Mouse (Mus musculus): ENCODE measurements around the gene Zfp518b. TPM values are rescaled to one million over a fixed set of nuclear protein-coding genes. Genes with fewer than 3 reads are reported as not detected.

Zfp518b gene
- polyA plus RNA-seq (2015; fragmentation: Nextera tagmentation; extraction: Ambion mirVana) = 27.6 and 28.1 TPM in 2 replicates

GRCm38 (mm10) chr5:38684164-38684911, at the start of gene Zfp518b:
Gene Zfp518b, minus strand, starts transcription at chr5:38684826.
- WGBS = under 1% methylated on average over 81 of the region's 89 CpGs
- Histone ChIP-seq H3K9me3 (ENCODE audit: control insufficient read depth, low read length) (peaks cover 5% of the 10 kb centered on the region), H3K4me3 (ENCODE audit: low read length) (peak within 1 kb of the TSS; percentile 88), H3K9ac (ENCODE audit: low read depth, low read length) (peak within 1 kb of the TSS; percentile 93), H3K36me3 (ENCODE audit: control insufficient read depth, insufficient read depth, low read length) (peaks cover 36% of the 10 kb centered on the region), H3K27ac (ENCODE audit: low read depth, low read length) (peak within 1 kb of the TSS; percentile 86), H3K4me1 (ENCODE audit: control insufficient read depth, insufficient read depth, low read depth, low read length) (peaks cover 8% of the 10 kb centered on the region), H3K4me2 (ENCODE audit: low read length) (peak within 1 kb of the TSS; percentile 88), H3K27me3 (replicated peaks; ENCODE audit: control insufficient read depth, insufficient read depth, low read length) (no peaks in the 10 kb centered on the region)
- peak; percentile 93 for ATAC-seq

DNA sequence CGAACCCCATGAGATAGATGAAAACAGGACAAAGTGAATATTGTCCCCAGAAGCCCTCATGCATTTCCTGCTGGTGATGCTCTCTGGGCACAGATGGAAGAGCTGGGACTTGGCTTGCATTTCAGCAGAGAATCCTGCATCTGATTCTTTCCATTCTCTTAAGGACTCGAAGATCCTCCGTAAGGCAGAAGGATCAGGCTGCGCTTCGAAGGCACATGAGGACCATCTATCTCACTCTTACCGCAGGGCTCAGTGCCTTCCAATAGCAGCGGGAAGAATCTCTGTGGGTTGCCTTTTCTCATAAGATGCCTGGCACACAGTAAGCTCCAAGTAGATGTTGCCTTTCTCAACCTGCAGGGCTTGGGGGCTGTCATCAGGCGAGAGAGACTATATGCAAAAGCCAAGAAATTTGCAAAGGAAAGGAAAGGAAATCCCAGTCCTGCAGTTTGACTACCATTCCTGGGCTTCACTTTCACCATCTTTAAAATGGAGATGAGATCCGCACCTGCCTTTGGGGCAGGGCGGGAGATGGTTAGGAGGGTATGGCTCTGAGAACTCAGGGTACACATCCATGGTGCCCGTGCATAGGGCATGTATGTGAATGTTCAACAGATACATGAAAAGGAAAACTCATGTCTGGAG, 24.4 kb upstream of the Zfp518b start:
- Histone ChIP-seq H3K9ac (ENCODE audit: low read depth, low read length) (no peak overlapping the region), H3K9me3 (ENCODE audit: control insufficient read depth, low read length) (no peaks in the 10 kb centered on the region), H3K27me3 (replicated peaks; ENCODE audit: control insufficient read depth, insufficient read depth, low read length) (no peaks in the 10 kb centered on the region), H3K36me3 (ENCODE audit: control insufficient read depth, insufficient read depth, low read length) (no peaks in the 10 kb centered on the region), H3K27ac (ENCODE audit: low read depth, low read length) (no peak overlapping the region), H3K4me2 (ENCODE audit: low read length) (no peak overlapping the region), H3K4me1 (ENCODE audit: control insufficient read depth, insufficient read depth, low read depth, low read length) (no peaks in the 10 kb centered on the region), H3K4me3 (ENCODE audit: low read length) (no peak overlapping the region)
- WGBS = 68% methylated on average over 11 of the region's 11 CpGs
- no peak for ATAC-seq

GRCm38 (mm10) chr5:38707364-38708075, 22.9 kb upstream of the Zfp518b start:
- Histone ChIP-seq H3K9ac (ENCODE audit: low read depth, low read length) (no peak overlapping the region), H3K27me3 (replicated peaks; ENCODE audit: control insufficient read depth, insufficient read depth, low read length) (no peaks in the 10 kb centered on the region), H3K9me3 (ENCODE audit: control insufficient read depth, low read length) (no peaks in the 10 kb centered on the region), H3K4me2 (ENCODE audit: low read length) (no peak overlapping the region), H3K27ac (ENCODE audit: low read depth, low read length) (no peak overlapping the region), H3K4me3 (ENCODE audit: low read length) (no peak overlapping the region), H3K36me3 (ENCODE audit: control insufficient read depth, insufficient read depth, low read length) (no peaks in the 10 kb centered on the region), H3K4me1 (ENCODE audit: control insufficient read depth, insufficient read depth, low read depth, low read length) (no peaks in the 10 kb centered on the region)
- WGBS = 86% methylated on average over 7 of the region's 7 CpGs
- ATAC-seq = no peak

- H3K9ac ChIP-seq (ENCODE audit: low read depth, low read length) = no peak overlapping the region
- no peak overlapping the region for H3K4me2 ChIP-seq (ENCODE audit: low read length)
- no peak overlapping the region for H3K27ac ChIP-seq (ENCODE audit: low read depth, low read length)
- no peaks in the 10 kb centered on the region for H3K36me3 ChIP-seq (ENCODE audit: control insufficient read depth, insufficient read depth, low read length)
- no peaks in the 10 kb centered on the region for H3K27me3 ChIP-seq (replicated peaks; ENCODE audit: control insufficient read depth, insufficient read depth, low read length)
- ATAC-seq = no peak
- no peaks in the 10 kb centered on the region for H3K9me3 ChIP-seq (ENCODE audit: control insufficient read depth, low read length)
- no peak overlapping the region for H3K4me3 ChIP-seq (ENCODE audit: low read length)
- no peaks in the 10 kb centered on the region for H3K4me1 ChIP-seq (ENCODE audit: control insufficient read depth, insufficient read depth, low read depth, low read length)
- whole genome bisulfite sequencing = 94% methylated on average over 6 of the region's 6 CpGs
Observed at GRCm38 (mm10) chr5:38702941-38703340, 18.3 kb upstream of the Zfp518b start.

- H3K36me3 ChIP-seq (ENCODE audit: control insufficient read depth, insufficient read depth, low read length) = no peaks in the 10 kb centered on the region
- no peak for ATAC-seq
- no peak overlapping the region for H3K27ac ChIP-seq (ENCODE audit: low read depth, low read length)
- no peak overlapping the region for H3K4me2 ChIP-seq (ENCODE audit: low read length)
- H3K4me1 ChIP-seq (ENCODE audit: control insufficient read depth, insufficient read depth, low read depth, low read length) = no peaks in the 10 kb centered on the region
- H3K4me3 ChIP-seq (ENCODE audit: low read length) = no peak overlapping the region
- no peaks in the 10 kb centered on the region for H3K9me3 ChIP-seq (ENCODE audit: control insufficient read depth, low read length)
- WGBS = 81% methylated on average over 2 of the region's 2 CpGs
- no peaks in the 10 kb centered on the region for H3K27me3 ChIP-seq (replicated peaks; ENCODE audit: control insufficient read depth, insufficient read depth, low read length)
- no peak overlapping the region for H3K9ac ChIP-seq (ENCODE audit: low read depth, low read length)
Observed at GRCm38 (mm10) chr5:38702091-38702490, 17.5 kb upstream of the Zfp518b start.

DNA sequence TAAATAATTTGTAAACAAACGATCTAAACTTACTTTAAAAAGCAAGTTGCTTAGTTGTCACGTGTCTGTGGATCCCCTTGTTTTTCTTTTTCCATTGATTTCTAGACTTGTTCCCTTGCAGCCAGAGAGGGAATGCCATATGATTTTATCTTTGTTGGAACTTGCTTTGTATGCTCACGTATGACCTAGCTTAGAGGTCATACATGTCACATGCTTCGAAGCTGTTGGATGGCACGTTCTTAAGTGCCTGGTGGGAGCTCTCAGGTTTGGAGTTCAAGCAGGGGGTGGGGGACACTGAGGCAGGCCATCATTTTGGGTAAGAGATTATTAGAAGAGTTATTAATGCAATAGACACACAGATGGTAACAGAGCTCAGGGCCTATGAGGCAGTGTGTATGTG, 13.8 kb upstream of the Zfp518b start:
- 67% methylated on average over 5 of the region's 5 CpGs for WGBS
- Histone ChIP-seq H3K36me3 (ENCODE audit: control insufficient read depth, insufficient read depth, low read length) (no peaks in the 10 kb centered on the region), H3K9ac (ENCODE audit: low read depth, low read length) (no peak overlapping the region), H3K4me1 (ENCODE audit: control insufficient read depth, insufficient read depth, low read depth, low read length) (no peaks in the 10 kb centered on the region), H3K4me2 (ENCODE audit: low read length) (no peak overlapping the region), H3K4me3 (ENCODE audit: low read length) (no peak overlapping the region), H3K9me3 (ENCODE audit: control insufficient read depth, low read length) (no peaks in the 10 kb centered on the region), H3K27me3 (replicated peaks; ENCODE audit: control insufficient read depth, insufficient read depth, low read length) (no peaks in the 10 kb centered on the region), H3K27ac (ENCODE audit: low read depth, low read length) (no peak overlapping the region)
- no peak for ATAC-seq

- Histone ChIP-seq H3K9me3 (ENCODE audit: control insufficient read depth, low read length) (no peaks in the 10 kb centered on the region), H3K27ac (ENCODE audit: low read depth, low read length) (no peak overlapping the region), H3K9ac (ENCODE audit: low read depth, low read length) (no peak overlapping the region), H3K36me3 (ENCODE audit: control insufficient read depth, insufficient read depth, low read length) (no peaks in the 10 kb centered on the region), H3K4me2 (ENCODE audit: low read length) (no peak overlapping the region), H3K27me3 (replicated peaks; ENCODE audit: control insufficient read depth, insufficient read depth, low read length) (no peaks in the 10 kb centered on the region), H3K4me3 (ENCODE audit: low read length) (no peak overlapping the region), H3K4me1 (ENCODE audit: control insufficient read depth, insufficient read depth, low read depth, low read length) (no peaks in the 10 kb centered on the region)
- WGBS = 14% methylated on average over 3 of the region's 3 CpGs
- ATAC-seq = no peak
Observed at GRCm38 (mm10) chr5:38698046-38698445, 13.4 kb upstream of the Zfp518b start.

DNA sequence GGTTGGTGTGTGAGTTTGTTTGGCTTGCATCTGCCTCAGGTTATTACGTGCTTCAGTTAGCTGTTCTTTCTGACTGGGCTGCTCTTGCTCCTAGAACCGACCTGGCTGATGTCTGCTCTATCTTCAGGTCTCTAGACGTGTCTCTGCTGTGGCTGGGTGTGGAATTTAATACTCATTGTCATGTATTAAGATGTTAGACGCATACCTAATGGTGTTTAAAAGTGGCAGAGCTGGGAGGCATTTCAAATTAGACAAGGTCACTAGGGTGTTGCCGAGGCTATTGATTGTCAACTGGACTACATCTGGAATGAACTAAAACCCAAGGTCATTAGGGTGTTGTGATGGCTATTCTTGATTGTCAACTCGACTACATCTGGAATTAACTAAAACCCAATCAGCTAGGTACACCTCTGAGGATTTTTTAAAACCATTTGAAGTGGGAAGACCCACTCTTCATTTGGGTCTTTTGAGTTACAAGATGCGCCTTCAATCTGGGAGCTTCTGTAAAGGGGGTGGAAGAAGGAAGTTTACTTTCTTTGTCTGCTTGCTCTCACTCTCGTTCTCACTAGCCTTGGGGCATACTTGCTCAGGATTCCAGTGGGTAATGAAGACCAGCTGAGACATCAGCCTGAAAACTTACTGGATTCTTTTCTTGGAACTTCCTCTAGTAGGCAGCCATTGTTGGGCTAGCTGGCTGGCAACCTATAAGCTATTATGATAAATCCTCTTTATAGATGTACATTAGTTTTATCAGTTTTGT, 12.2 kb upstream of the Zfp518b start:
- Histone ChIP-seq H3K27me3 (replicated peaks; ENCODE audit: control insufficient read depth, insufficient read depth, low read length) (no peaks in the 10 kb centered on the region), H3K9me3 (ENCODE audit: control insufficient read depth, low read length) (no peaks in the 10 kb centered on the region), H3K4me1 (ENCODE audit: control insufficient read depth, insufficient read depth, low read depth, low read length) (no peaks in the 10 kb centered on the region), H3K27ac (ENCODE audit: low read depth, low read length) (no peak overlapping the region), H3K4me3 (ENCODE audit: low read length) (no peak overlapping the region), H3K4me2 (ENCODE audit: low read length) (no peak overlapping the region), H3K9ac (ENCODE audit: low read depth, low read length) (no peak overlapping the region), H3K36me3 (ENCODE audit: control insufficient read depth, insufficient read depth, low read length) (no peaks in the 10 kb centered on the region)
- ATAC-seq = no peak
- 62% methylated on average over 8 of the region's 8 CpGs for WGBS

Data from hindbrain, embryonic 16.5 days (tissue).